Mouse (Mus musculus) cerebellum, adult 2 months (tissue): Measurements from ENCODE around the gene Arl6ip4. TPM values are rescaled to one million over a fixed set of nuclear protein-coding genes. Genes with fewer than 3 reads are reported as not detected.
A peak's percentile ranks its signal among the peaks of the same experiment; 100 is the strongest.

ENCODE experiments used
- DNase-seq, 2 experiments: peaks; one replicate each; pipeline ENCODE4 v3.0.0; 2021
- H3K27ac ChIP-seq: fragments of 200-500 bp; 2 replicates; pipeline ENCODE4 v1.5.1; 2012; ENCODE audit warnings: low read length, control low read depth, inconsistent platforms; ENCODE audit not compliant: insufficient read depth
- H3K27me3 ChIP-seq: fragments of 200-500 bp; 2 replicates; pipeline ENCODE4 v1.6.1; 2012; ENCODE audit warnings: inconsistent platforms, mild to moderate bottlenecking, low read length, moderate library complexity; ENCODE audit not compliant: control insufficient read depth, insufficient read depth
- H3K4me1 ChIP-seq: fragments of 200-500 bp; 2 replicates; pipeline ENCODE4 v1.6.1; 2011; ENCODE audit warnings: low read length; ENCODE audit not compliant: control insufficient read depth, insufficient read depth
- H3K4me3 ChIP-seq: fragments of 200-500 bp; replicated peaks from 2 replicates; pipeline ENCODE3; 2011; ENCODE audit warnings: mild to moderate bottlenecking, low read depth, low read length, control low read depth; ENCODE audit not compliant: insufficient read depth
- CTCF ChIP-seq: fragments of 200-500 bp; IDR thresholded peaks from 2 replicates; pipeline ENCODE4 v1.5.1; 2011; ENCODE audit warnings: low read depth, mild to moderate bottlenecking, control low read depth, low read length, moderate library complexity, borderline replicate concordance; ENCODE audit not compliant: insufficient read depth
- POLR2A ChIP-seq: fragments of 200-500 bp; IDR thresholded peaks from 2 replicates; pipeline ENCODE4 v1.6.1; 2011; ENCODE audit warnings: low read length, control low read depth, borderline replicate concordance; ENCODE audit not compliant: insufficient read depth
- WGBS: fragments of 180-500 bp; shearing (Covaris S2); methylation state at CpG from one replicate; pipeline ENCODE4 v1.1.7; 2018; 5-methylcytosine and 5-hydroxymethylcytosine counted together
- polyA plus RNA-seq: library from polyadenylated mRNA; depleted of rRNA; stranded (reverse); fragments of >200 nt; gene quantifications from 2 replicates; pipeline ENCODE4 v1.2.3, GENCODE M21; 2012

Arl6ip4 gene
- polyA plus RNA-seq, 1 experiment: 91.0 TPM

DNA sequence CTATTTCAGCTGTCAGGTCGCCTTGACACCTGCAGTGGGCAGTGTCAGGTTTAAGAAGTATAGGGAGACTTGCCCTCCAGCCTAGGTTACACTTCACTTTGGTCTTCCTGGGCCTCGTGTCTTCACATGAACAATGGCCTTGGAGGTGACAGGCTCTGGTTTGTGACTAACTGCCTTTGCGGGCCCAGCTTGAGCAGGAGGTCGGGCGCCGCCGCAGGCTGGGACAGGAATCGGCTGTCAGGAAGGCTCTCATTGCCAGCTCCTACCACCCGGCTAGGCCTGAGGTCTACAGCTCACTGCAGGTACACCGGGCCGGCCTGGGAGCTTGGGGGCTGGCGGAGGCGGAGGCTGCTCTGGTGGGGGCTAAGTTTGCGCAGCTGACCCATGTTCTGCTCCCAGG lies 2.9 kb upstream of the Arl6ip4 start:
- H3K4me1 ChIP-seq: peaks cover 12% of the 10 kb centered on the region
- no peak overlapping the region for H3K27ac ChIP-seq
- TF ChIP-seq CTCF (peak; percentile 56), POLR2A (no peak)
- WGBS: 10% methylated on average over 14 of the region's 14 CpGs
- H3K27me3 ChIP-seq: no peaks in the 10 kb centered on the region
- H3K4me3 ChIP-seq: peak overlapping the region; percentile 78
- peak; percentile 74 to 79 for DNase-seq

GRCm38 (mm10) chr5:124114276-124115025 lies 1.4 kb upstream of the Arl6ip4 start:
- Histone ChIP-seq H3K27ac (no peak overlapping the region), H3K27me3 (no peaks in the 10 kb centered on the region), H3K4me1 (peaks cover 12% of the 10 kb centered on the region), H3K4me3 (no peak overlapping the region)
- DNase-seq: no peak
- TF ChIP-seq CTCF (no peak), POLR2A (no peak)
- 86% methylated on average over 24 of the region's 24 CpGs for WGBS

DNA sequence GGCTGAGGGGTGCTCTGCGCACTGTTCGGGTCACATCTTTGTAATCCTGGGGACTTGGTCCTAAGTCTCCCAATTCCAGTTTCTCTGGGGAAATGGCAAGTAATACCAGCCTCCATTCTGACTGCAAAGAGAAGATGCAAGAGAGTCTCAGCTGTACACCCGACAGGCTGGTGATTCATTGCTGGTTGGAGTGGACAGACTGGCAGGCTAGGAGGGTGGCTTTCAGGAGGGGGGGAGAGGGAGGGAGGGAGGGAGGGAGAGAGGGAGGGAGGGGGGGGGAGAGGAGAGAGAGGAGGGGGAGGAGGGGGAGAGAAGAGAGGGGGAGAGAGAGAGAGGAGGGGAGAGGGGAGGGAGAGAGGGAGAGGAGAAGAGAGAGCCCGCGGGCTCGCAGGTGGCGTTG lies 358 bp upstream of the Arl6ip4 start:
- Histone ChIP-seq H3K27ac (peak overlapping the region; percentile 80; the same call in 1 of the 2 replicates), H3K4me3 (peak overlapping the region; percentile 97), H3K4me1 (peaks cover 12% of the 10 kb centered on the region), H3K27me3 (no peaks in the 10 kb centered on the region)
- TF ChIP-seq POLR2A (no peak), CTCF (no peak)
- DNase-seq: no peak
- 21% methylated on average over 7 of the region's 7 CpGs for WGBS

GRCm38 (mm10) chr5:124119204-124119603 lies 3.3 kb downstream of the Arl6ip4 start:
- peaks cover 12% of the 10 kb centered on the region for H3K4me1 ChIP-seq
- H3K27ac ChIP-seq: no peak overlapping the region
- no peak for TF ChIP-seq CTCF
- TF ChIP-seq POLR2A: no peak
- DNase-seq: no peak
- no peak overlapping the region for H3K4me3 ChIP-seq
- no peaks in the 10 kb centered on the region for H3K27me3 ChIP-seq
- 53% methylated on average over 5 of the region's 5 CpGs for WGBS

GRCm38 (mm10) chr5:124122357-124122756 lies 6.5 kb downstream of the Arl6ip4 start:
- TF ChIP-seq POLR2A (no peak), CTCF (no peak)
- no peak for DNase-seq
- no peaks in the 10 kb centered on the region for H3K27me3 ChIP-seq
- H3K4me1 ChIP-seq: peaks cover 5% of the 10 kb centered on the region
- WGBS: 87% methylated on average over 18 of the region's 18 CpGs
- no peak overlapping the region for H3K27ac ChIP-seq
- H3K4me3 ChIP-seq: no peak overlapping the region

- DNase-seq: no peak
- Histone ChIP-seq H3K4me1 (no peaks in the 10 kb centered on the region), H3K27me3 (no peaks in the 10 kb centered on the region), H3K27ac (no peak overlapping the region), H3K4me3 (no peak overlapping the region)
- WGBS: 86% methylated on average over 11 of the region's 11 CpGs
- TF ChIP-seq CTCF (no peak), POLR2A (no peak)
These were observed 9.2 kb downstream of the Arl6ip4 start for GRCm38 (mm10) chr5:124125093-124125492.

- 25% methylated on average over 5 of the region's 5 CpGs for WGBS
- Histone ChIP-seq H3K27me3 (no peaks in the 10 kb centered on the region), H3K4me1 (no peaks in the 10 kb centered on the region), H3K27ac (no peak overlapping the region), H3K4me3 (no peak overlapping the region)
- no peak for DNase-seq
- TF ChIP-seq CTCF: no peak
- TF ChIP-seq POLR2A: no peak
These were observed 18.4 kb downstream of the Arl6ip4 start for GRCm38 (mm10) chr5:124134261-124134660.

- TF ChIP-seq CTCF: no peak
- TF ChIP-seq POLR2A: no peak
- Histone ChIP-seq H3K27me3 (no peaks in the 10 kb centered on the region), H3K4me3 (no peak overlapping the region), H3K4me1 (no peaks in the 10 kb centered on the region), H3K27ac (no peak overlapping the region)
- DNase-seq: no peak
- WGBS: 30% methylated on average over 7 of the region's 7 CpGs
These were observed 22.2 kb downstream of the Arl6ip4 start for GRCm38 (mm10) chr5:124138066-124138465.
